Mouse (Mus musculus): ENCODE results near the gene Cfap97d1.

Gene Cfap97d1

GRCm38 (mm10) chr11:101984054-101985025 is at the start of gene Cfap97d1:
TSS of gene Cfap97d1 (plus strand) at chr11:101984279.
- DNase-seq (ENCODE audit: low spot score) = peak; percentile 93

DNA sequence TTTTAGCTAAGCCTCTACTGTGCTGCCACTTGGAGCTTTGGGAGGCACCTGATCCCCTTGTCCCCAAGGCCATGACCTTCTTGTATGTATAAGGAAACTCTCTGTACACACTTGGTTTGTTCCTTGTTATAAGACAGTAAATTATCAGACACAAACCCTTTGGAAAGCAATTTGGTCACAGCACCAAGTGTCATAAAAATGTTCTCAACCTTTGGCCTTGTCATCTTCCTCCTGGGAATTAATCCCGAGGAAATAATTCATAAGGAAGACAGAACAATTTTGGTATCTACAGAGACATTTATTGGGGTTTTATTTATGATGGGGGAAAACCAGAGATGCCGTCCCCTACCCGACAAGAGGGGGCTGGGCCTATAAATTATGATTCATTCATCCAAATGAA is 48.3 kb upstream of the Cfap97d1 start:
- no peak for DNase-seq (ENCODE audit: low spot score)

DNA sequence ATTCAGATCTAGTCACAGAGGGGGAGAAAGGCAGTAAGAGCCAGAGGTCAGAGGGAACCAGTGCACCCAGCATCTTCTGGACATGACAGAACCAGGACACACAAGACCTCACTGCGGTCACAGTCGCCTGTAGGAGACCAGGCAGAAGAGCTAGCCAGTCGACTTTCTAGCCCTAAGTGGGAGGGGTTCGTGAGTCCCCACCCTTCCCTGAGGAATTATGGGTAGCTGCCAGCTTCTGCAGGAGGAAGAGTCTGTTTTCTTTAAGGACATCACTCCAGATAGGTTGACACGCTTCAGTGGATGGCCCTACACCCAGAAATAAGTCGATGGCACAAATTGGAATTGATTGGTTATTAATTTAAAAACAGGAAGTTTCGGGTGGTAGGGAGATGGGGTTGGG is 47.7 kb upstream of the Cfap97d1 start:
- no peak for DNase-seq (ENCODE audit: low spot score)

GRCm38 (mm10) chr11:101937108-101937507 is 47.0 kb upstream of the Cfap97d1 start:
- no peak for DNase-seq (ENCODE audit: low spot score)

DNA sequence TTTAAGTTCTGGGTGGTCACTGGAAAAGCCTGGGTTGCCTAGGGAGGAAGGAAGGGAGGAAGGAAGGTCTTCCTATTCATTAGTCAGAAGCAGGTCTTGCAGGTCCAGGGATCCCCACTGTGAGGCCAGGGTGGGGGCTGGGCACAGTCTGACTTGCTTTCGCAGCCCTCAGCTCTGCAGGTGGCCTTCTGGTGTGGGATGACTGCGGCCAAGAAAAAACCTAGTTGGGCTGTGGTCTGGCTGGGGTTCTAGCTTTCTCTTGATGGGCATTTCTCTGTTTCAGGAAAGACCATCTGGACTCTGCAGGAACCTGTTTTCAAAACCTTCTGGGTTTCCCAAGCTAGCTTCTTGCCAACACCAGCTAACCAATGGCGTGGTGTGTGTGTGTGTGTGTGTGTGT is 41.0 kb upstream of the Cfap97d1 start:
- DNase-seq (ENCODE audit: low spot score) = no peak

GRCm38 (mm10) chr11:101946525-101946924 is 37.6 kb upstream of the Cfap97d1 start:
- no peak for DNase-seq (ENCODE audit: low spot score)

- DNase-seq (ENCODE audit: low spot score) = no peak
These were observed 34.1 kb upstream of the Cfap97d1 start for GRCm38 (mm10) chr11:101950021-101950420.

GRCm38 (mm10) chr11:101952541-101953341 is 31.3 kb upstream of the Cfap97d1 start:
- DNase-seq (ENCODE audit: low spot score) = no peak

GRCm38 (mm10) chr11:101953441-101953840 is 30.6 kb upstream of the Cfap97d1 start:
- DNase-seq (ENCODE audit: low spot score) = no peak

DNA sequence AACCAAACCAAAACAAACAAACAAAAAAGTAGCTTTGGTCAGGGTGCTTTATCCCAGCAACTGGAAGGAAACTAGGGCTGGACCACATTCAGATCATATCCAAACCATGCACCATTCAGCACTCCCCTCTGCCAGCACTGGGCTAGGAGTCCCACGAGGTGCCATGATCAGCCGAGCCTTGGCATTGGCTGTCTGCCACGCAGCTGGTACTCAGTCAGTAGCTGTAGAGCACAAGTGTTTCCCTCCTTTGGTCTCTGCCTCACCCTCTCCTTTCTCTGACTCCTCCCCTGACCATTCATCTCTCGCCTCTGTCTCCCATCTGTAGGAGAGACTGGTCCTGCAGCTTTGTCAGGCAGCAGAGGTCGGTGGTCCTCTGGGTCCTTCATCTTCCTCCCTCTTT is 26.6 kb upstream of the Cfap97d1 start:
- no peak for DNase-seq (ENCODE audit: low spot score)

DNA sequence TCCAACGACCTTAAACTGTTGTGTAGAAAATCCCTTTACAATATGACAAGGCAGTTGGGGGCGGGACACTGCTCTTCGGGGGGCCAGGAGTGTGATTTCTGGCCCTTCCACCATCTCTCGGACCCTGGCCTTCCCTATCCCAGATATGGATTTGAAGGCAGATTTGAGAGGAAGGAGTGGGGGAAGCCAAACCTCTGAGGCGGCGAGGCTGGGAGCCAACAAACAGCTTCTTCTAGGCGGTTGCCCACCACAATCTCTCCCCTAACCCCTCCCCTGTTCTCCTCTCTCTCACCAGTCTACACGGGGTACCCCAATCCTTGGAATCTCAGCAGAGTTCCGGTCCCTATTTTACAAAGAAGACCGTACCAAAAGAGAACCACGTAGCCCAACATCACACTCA is 21.0 kb upstream of the Cfap97d1 start:
- no peak for DNase-seq (ENCODE audit: low spot score)

DNA sequence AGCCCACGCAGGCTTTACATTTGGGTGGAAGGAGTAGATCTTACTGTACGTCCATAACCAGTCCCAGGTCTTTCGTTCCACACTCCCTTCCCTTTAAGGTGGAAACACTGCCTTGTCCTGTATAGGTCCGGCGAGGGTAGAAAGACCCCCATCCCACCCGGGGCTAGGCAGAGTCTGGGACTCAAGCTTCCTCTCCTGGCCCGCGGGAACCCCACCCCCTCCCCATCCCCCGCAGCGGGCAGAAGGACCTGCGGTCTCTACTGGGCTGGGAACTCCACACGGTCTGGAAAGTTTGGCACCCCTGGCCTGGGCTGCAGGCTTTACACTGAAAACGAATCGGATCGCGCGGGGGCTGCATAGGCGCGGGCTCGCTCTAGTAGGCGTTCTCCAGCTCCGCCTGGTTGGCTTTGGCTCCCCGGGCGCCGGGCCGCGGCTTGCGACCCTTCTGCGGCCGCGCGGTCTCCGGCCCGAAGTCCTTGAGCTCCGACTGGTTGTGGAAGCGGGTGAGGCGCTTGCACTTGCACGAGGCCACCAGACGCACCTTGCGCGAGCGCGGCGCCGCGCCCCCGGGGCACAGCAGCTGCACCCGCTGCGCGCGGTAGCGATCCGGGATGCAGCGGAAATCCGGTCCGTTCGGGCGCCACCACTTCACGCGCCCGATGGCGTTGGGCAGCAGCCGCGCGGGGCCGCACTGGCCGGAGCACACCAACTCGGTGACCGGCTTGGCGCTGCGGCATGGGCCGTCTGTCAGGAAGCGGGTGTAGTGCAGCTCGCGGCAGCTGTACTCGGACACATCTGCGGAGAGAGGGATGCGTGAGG is 20.4 kb upstream of the Cfap97d1 start:
- DNase-seq (ENCODE audit: low spot score) = no peak

DNA sequence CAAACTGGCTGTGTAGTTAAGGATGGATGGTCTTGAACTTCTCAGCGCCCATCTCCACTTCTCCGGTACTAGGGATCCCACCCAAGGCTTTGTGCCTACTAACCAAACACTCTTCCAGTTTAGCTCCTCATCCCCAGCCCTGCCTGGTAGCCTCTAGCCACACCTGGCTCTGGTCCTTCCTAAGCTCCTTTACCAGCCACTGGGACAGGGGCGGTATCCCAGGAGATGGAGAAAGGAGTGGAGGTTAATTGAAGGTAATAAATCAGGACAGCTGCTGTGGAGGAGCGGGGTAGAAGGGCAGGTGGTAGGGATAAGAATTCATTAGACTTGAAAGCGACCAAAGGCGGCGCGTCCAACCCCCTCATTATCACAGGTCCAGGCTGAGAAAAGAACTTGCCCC is 19.4 kb upstream of the Cfap97d1 start:
- no peak for DNase-seq (ENCODE audit: low spot score)

DNA sequence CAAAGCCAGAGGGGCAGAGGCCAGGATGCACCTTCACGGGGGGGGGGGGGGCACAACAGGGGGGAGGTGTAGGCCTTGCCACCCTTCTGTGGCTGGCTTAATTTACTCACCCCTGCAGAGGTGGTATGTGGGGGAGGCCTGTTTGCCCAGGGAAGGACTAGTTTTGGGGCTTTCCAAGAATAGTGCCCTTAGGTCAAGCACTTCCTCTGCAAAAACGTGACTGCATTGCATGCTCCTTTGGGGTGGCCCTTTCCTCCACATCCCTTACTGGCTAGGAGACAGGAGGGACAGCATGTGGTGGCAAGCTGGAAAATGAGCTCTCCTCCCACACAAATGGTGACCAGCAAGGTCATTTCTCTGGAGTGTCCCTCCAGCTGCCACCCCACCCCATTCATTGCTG is 18.5 kb upstream of the Cfap97d1 start:
- DNase-seq (ENCODE audit: low spot score) = no peak

- no peak for DNase-seq (ENCODE audit: low spot score)
These were observed 17.0 kb upstream of the Cfap97d1 start, which contains the start of gene Sost for GRCm38 (mm10) chr11:101966965-101967614. TSS of gene Sost (minus strand) at chr11:101967015.

DNA sequence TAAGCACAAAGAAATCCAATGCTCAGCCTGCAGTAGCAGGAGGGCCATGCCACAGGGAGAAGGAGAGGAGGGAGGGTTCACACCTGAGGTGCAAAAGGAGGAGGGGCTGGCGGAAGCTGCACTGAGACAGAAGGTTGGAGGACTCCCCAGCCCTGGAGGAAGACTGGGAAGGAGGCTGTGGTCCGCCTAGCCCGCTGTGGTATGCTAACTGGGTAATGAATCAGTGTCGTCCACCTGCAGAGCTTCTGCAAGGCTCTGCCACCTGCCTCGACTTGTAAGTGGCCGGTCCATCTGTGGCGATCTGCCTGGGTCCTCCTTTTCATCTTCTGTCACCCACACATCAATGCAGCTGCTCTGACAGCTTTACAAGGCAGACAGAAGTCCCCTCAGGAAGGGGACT is 15.8 kb upstream of the Cfap97d1 start:
- no peak for DNase-seq (ENCODE audit: low spot score)

- peak; percentile 82 for DNase-seq (ENCODE audit: low spot score)
These were observed 15.3 kb upstream of the Cfap97d1 start for GRCm38 (mm10) chr11:101968791-101969190.

- no peak for DNase-seq (ENCODE audit: low spot score)
These were observed 14.2 kb upstream of the Cfap97d1 start for GRCm38 (mm10) chr11:101969835-101970234.

GRCm38 (mm10) chr11:101971410-101971809 is 12.7 kb upstream of the Cfap97d1 start:
- DNase-seq (ENCODE audit: low spot score) = peak; percentile 49

- DNase-seq (ENCODE audit: low spot score) = no peak
These were observed 12.0 kb upstream of the Cfap97d1 start for GRCm38 (mm10) chr11:101972097-101972496.

DNA sequence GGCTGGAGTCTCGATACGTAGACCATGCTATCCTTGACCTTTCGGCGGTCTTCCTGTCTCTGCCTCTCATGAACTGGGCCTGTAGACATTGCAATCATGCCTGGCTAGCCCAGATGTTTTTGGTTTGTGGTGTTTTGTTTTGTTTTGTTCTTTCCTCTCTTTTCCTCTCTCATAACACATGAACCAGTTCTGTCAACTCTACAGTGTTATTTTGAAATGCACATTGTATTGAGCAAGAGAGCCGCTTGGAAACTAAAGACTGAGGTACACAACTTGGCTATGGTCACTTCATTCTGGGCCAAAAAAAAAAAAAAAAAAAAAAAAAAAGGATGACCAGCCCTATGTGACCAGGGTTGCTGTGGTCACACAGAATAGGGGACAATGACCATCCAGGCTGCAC is 11.4 kb upstream of the Cfap97d1 start:
- DNase-seq (ENCODE audit: low spot score) = no peak

Measured in urinary bladder, postnatal 14 days (tissue).